Mouse (Mus musculus) lung, embryonic 15.5 days (tissue): Measurements from ENCODE around the gene Efcc1. TPM values are rescaled to one million over a fixed set of nuclear protein-coding genes. Genes with fewer than 3 reads are reported as not detected.
A peak's percentile ranks its signal among the peaks of the same experiment; 100 is the strongest.

ENCODE experiments used
- ATAC-seq: fragments of 200-750 bp; cut with Nextera tagmentation; 2 replicates; pipeline ENCODE4 v1.8.0; 2017; ENCODE audit warnings: moderate number of reproducible peaks, borderline replicate concordance; ENCODE audit not compliant: low FRiP score, low TSS enrichment; ENCODE audit errors: extremely low read depth
- H3K27ac ChIP-seq: fragments of 300-500 bp; sonication (generic); 2 replicates; pipeline ENCODE4 v1.5.1; 2015; ENCODE audit warnings: moderate library complexity, mild to moderate bottlenecking, inconsistent platforms
- H3K27me3 ChIP-seq: fragments of 300-500 bp; sonication (generic); 2 replicates; pipeline ENCODE4 v1.6.1; 2015; ENCODE audit warnings: inconsistent platforms
- H3K36me3 ChIP-seq: fragments of 300-500 bp; sonication (generic); 2 replicates; pipeline ENCODE4 v1.6.1; 2015; ENCODE audit warnings: inconsistent platforms
- H3K4me1 ChIP-seq: fragments of 300-500 bp; sonication (generic); 2 replicates; pipeline ENCODE4 v1.6.1; 2015; ENCODE audit warnings: inconsistent platforms
- H3K4me2 ChIP-seq: fragments of 300-500 bp; sonication (generic); 2 replicates; pipeline ENCODE4 v1.6.1; 2015; ENCODE audit warnings: inconsistent platforms, mild to moderate bottlenecking, moderate library complexity
- H3K4me3 ChIP-seq: fragments of 300-500 bp; sonication (generic); 2 replicates; pipeline ENCODE4 v1.5.1; 2015; ENCODE audit warnings: mild to moderate bottlenecking, inconsistent platforms
- H3K9ac ChIP-seq: fragments of 300-500 bp; sonication (generic); 2 replicates; pipeline ENCODE4 v1.6.1; 2015; ENCODE audit warnings: inconsistent platforms
- H3K9me3 ChIP-seq: fragments of 300-500 bp; sonication (generic); 2 replicates; pipeline ENCODE4 v1.6.1; 2016; ENCODE audit warnings: inconsistent platforms
- WGBS: fragments of 180-500 bp; shearing (Covaris S2); methylation state at CpG from one replicate; pipeline ENCODE4 v1.1.7; 2015; 5-methylcytosine and 5-hydroxymethylcytosine counted together
- polyA plus RNA-seq: library from polyadenylated mRNA; unstranded; fragments of >200 nt; fragmentation: Nextera tagmentation; extraction: Ambion mirVana; gene quantifications from 2 replicates; pipeline ENCODE4 v1.2.1, GENCODE M21; 2015

The Efcc1 gene
- polyA plus RNA-seq, 1 experiment from 2014 or later: 6.0 TPM

DNA sequence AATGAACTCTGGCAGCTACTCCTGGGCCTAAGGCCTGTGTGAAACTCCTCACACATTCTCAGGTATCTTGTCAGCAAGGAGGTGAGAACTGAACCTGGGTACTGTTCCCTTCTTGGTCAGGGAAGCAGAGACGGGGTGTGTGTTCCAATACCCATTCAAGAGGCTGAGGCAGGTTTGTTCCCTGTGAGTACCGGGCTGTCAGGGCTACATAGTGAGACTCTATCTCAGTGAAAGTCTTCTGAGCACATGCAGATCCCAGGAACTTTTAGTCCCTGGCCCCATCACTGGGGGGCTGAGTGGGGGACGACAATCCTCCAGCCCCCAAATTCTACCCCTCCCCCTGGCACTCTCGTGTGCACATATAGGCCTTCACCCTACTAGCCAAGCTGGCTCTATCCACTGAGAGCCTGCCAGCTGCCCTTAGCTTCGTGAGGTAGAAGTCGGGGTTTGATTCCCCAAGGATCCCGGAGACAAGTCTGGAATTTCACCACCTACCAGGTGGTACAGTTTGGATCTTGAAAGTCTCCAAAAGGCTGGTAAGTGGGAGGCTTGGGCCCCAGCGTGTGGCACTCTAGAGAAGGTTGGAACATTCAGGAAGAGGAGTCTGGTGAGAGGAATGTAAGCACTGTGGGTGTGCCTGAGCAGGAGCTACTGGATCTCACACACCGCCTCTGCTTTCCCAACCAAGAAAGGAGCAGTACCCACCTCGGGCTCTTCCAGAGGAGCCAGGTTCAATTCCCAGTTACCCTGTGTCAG lies 50.1 kb downstream of the Efcc1 start:
- no peak overlapping the region for H3K4me3 ChIP-seq
- no peaks in the 10 kb centered on the region for H3K9me3 ChIP-seq
- no peak overlapping the region for H3K4me2 ChIP-seq
- peaks cover 10% of the 10 kb centered on the region; the same call in 1 of the 2 replicates for H3K4me1 ChIP-seq
- no peaks in the 10 kb centered on the region for H3K36me3 ChIP-seq
- H3K9ac ChIP-seq: no peak overlapping the region
- no peak overlapping the region for H3K27ac ChIP-seq
- no peaks in the 10 kb centered on the region for H3K27me3 ChIP-seq
- ATAC-seq: no peak
- 73% methylated on average over 10 of the region's 10 CpGs for WGBS

GRCm38 (mm10) chr6:87784033-87784432 lies 53.4 kb downstream of the Efcc1 start:
- Histone ChIP-seq H3K36me3 (no peaks in the 10 kb centered on the region), H3K9ac (no peak overlapping the region), H3K27me3 (no peaks in the 10 kb centered on the region), H3K9me3 (no peaks in the 10 kb centered on the region), H3K4me2 (no peak overlapping the region), H3K4me3 (no peak overlapping the region), H3K27ac (no peak overlapping the region), H3K4me1 (peaks cover 3% of the 10 kb centered on the region)
- WGBS: 41% methylated on average over 8 of the region's 8 CpGs
- ATAC-seq: no peak

DNA sequence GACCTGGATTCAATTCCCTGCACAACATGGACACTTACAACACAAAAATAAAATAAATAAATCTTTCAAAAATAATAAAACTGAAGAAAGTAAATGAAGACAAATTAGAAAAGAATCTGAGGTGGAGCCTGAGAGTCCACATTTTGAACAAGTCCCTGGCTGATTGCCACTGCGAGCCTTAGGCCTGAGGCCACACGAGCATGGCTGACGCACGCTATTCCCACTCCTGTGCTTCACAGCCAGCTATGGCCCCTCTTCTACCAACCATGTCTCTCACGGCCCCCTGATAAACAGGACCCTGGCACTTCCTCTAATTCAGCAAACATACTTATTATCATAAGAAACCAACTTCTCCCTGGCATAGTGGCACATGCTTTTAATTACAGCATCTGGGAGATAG lies 56.0 kb downstream of the Efcc1 start:
- 78% methylated on average over 5 of the region's 5 CpGs for WGBS
- no peaks in the 10 kb centered on the region for H3K27me3 ChIP-seq
- H3K9me3 ChIP-seq: no peaks in the 10 kb centered on the region
- H3K36me3 ChIP-seq: no peaks in the 10 kb centered on the region
- H3K4me1 ChIP-seq: peaks cover 12% of the 10 kb centered on the region
- no peak overlapping the region for H3K27ac ChIP-seq
- H3K9ac ChIP-seq: no peak overlapping the region
- no peak overlapping the region for H3K4me2 ChIP-seq
- no peak overlapping the region for H3K4me3 ChIP-seq
- ATAC-seq: no peak

GRCm38 (mm10) chr6:87787108-87787890 lies 56.6 kb downstream of the Efcc1 start:
- Histone ChIP-seq H3K4me1 (peaks cover 12% of the 10 kb centered on the region), H3K27ac (no peak overlapping the region), H3K9me3 (no peaks in the 10 kb centered on the region), H3K4me2 (no peak overlapping the region), H3K9ac (no peak overlapping the region), H3K4me3 (no peak overlapping the region), H3K27me3 (no peaks in the 10 kb centered on the region), H3K36me3 (0 out of 2 replicates have a peak, but pooled peaks cover 5% of the 10 kb centered on the region)
- 71% methylated on average over 6 of the region's 6 CpGs for WGBS
- ATAC-seq: no peak

DNA sequence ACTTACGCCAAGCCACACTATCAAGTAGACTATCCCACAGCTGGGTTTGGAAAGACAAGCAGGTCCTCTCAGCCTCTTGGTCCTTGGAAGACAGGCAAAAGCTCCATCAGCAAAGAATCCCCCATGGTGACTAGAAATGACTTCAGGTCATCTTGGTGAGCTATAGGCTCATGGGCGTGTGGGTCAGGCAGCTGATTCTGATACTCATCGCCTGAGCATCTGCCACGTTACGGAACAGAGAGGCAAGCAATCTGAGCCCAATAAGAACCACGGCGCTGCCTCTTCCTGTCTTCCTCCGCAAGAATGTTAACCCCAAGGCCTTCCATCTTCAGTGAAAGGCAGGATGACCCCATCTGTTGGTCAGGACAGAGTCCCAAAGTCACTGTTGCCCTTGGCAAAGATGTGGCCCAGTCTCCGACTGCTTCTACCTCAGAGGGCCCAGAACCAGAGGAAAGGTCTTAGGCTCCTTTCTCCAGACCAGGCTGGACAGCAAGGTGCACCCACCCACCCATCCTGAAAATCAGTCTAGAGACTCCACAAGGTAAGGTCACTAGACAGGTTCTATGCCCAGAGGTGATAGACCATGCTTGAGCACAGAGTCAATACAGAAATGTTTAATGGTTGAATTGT lies 57.7 kb downstream of the Efcc1 start:
- H3K4me3 ChIP-seq: no peak overlapping the region
- no peaks in the 10 kb centered on the region for H3K9me3 ChIP-seq
- no peak overlapping the region for H3K4me2 ChIP-seq
- WGBS: 83% methylated on average over 9 of the region's 9 CpGs
- no peak for ATAC-seq
- no peaks in the 10 kb centered on the region for H3K27me3 ChIP-seq
- no peak overlapping the region for H3K9ac ChIP-seq
- H3K36me3 ChIP-seq: 0 out of 2 replicates have a peak, but pooled peaks cover 9% of the 10 kb centered on the region
- H3K4me1 ChIP-seq: peaks cover 12% of the 10 kb centered on the region
- no peak overlapping the region for H3K27ac ChIP-seq

DNA sequence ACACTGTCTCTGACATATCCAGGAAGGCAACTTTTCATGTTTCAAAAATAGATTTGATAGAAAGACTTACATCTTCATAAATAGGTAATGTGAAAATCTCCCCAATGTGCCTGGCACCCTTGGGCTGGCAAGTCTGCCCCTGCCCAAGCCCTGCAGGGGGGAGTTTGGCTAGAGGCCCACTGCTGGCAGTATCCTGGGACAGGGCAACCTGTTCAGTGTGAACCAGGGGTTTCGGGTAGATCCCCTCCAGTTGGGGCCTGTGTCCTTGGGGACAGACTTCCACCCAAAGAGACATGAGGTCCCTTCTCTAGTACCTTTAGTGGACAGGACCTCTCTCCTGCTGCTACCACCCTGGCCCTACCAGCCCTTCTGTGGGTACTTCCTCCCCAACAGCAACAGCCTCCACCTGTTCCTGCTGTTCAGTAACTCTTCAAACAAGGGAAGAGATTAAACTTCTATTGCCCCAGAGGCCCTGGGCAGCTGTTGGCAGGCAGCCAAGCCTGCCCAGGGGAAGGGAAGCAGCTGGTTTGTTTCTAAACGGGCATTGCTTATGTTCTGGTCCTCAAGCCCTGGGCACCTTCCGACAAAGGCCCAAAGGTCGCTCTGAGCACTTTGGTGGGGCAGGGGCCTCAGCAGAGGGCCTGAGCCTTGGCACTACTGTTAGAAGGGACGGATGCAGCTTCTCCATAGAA lies 58.4 kb downstream of the Efcc1 start:
- Histone ChIP-seq H3K4me2 (no peak overlapping the region), H3K4me3 (no peak overlapping the region), H3K27ac (peak overlapping the region; percentile 60), H3K4me1 (peaks cover 12% of the 10 kb centered on the region), H3K9ac (no peak overlapping the region), H3K9me3 (no peaks in the 10 kb centered on the region), H3K36me3 (0 out of 2 replicates have a peak, but pooled peaks cover 9% of the 10 kb centered on the region), H3K27me3 (no peaks in the 10 kb centered on the region)
- no peak for ATAC-seq
- WGBS: 28% methylated on average over 5 of the region's 5 CpGs

- no peaks in the 10 kb centered on the region for H3K9me3 ChIP-seq
- H3K4me3 ChIP-seq: no peak overlapping the region
- 83% methylated on average over 6 of the region's 6 CpGs for WGBS
- H3K4me2 ChIP-seq: no peak overlapping the region
- peaks cover 12% of the 10 kb centered on the region for H3K4me1 ChIP-seq
- peak overlapping the region; percentile 60; the same call in 1 of the 2 replicates for H3K27ac ChIP-seq
- H3K27me3 ChIP-seq: no peaks in the 10 kb centered on the region
- H3K9ac ChIP-seq: no peak overlapping the region
- 0 out of 2 replicates have a peak, but pooled peaks cover 9% of the 10 kb centered on the region for H3K36me3 ChIP-seq
- no peak for ATAC-seq
Measured at GRCm38 (mm10) chr6:87789791-87790190, 59.1 kb downstream of the Efcc1 start.

- no peak overlapping the region for H3K27ac ChIP-seq
- 64% methylated on average over 7 of the region's 7 CpGs for WGBS
- H3K4me1 ChIP-seq: peaks cover 12% of the 10 kb centered on the region
- H3K36me3 ChIP-seq: 0 out of 2 replicates have a peak, but pooled peaks cover 9% of the 10 kb centered on the region
- no peak overlapping the region for H3K4me2 ChIP-seq
- no peaks in the 10 kb centered on the region for H3K27me3 ChIP-seq
- ATAC-seq: peak; percentile 50; the same call in 1 of the 2 replicates
- H3K4me3 ChIP-seq: no peak overlapping the region
- H3K9ac ChIP-seq: no peak overlapping the region
- no peaks in the 10 kb centered on the region for H3K9me3 ChIP-seq
Measured at GRCm38 (mm10) chr6:87790779-87791480, 60.3 kb downstream of the Efcc1 start.

- Histone ChIP-seq H3K4me2 (no peak overlapping the region), H3K36me3 (0 out of 2 replicates have a peak, but pooled peaks cover 9% of the 10 kb centered on the region), H3K27me3 (no peaks in the 10 kb centered on the region), H3K9me3 (no peaks in the 10 kb centered on the region), H3K4me3 (no peak overlapping the region), H3K27ac (no peak overlapping the region), H3K9ac (no peak overlapping the region), H3K4me1 (peaks cover 12% of the 10 kb centered on the region)
- ATAC-seq: no peak
- WGBS: 88% methylated on average over 5 of the region's 5 CpGs
Measured at GRCm38 (mm10) chr6:87791826-87792225, 61.2 kb downstream of the Efcc1 start.

DNA sequence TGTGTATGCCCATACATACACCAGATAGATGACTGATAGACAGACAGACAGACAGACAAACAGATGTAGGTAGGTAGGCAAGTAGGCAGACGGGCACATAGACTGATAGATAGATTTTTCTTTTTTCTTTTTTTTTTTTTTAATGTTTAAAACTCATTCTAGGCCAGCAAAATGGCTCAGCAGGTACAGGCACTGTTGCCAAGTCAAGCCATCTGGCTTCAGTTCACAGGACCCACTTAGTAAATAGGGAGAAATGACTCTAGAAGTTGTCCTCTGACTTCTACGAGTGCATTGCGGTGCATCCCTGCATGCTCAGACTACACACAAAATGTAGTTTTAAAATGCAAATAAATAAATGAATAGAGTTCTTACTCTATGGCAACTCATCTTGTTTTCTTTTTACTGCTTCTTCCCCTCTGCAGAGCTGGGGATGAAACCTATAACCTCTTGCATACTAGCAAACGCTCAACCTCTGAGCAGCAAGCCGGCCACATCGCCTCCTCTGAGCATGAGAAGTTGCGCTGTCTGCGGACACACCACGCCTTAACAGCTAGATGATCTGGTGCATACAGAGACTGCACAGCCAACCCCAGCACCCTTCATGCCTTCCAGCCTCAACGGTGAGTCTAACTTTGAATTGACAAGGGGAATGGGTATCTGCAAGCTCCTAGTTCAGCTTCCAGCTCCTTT lies 63.3 kb downstream of the Efcc1 start:
- peaks cover 10% of the 10 kb centered on the region for H3K4me1 ChIP-seq
- no peak overlapping the region for H3K4me2 ChIP-seq
- H3K9ac ChIP-seq: no peak overlapping the region
- no peak overlapping the region for H3K4me3 ChIP-seq
- no peaks in the 10 kb centered on the region for H3K9me3 ChIP-seq
- no peaks in the 10 kb centered on the region for H3K27me3 ChIP-seq
- H3K27ac ChIP-seq: no peak overlapping the region
- WGBS: 91% methylated on average over 10 of the region's 10 CpGs
- H3K36me3 ChIP-seq: 0 out of 2 replicates have a peak, but pooled peaks cover 9% of the 10 kb centered on the region
- no peak for ATAC-seq
